8 mouse cellular contexts compared by ENCODE assay signal in the genomic region with DNA sequence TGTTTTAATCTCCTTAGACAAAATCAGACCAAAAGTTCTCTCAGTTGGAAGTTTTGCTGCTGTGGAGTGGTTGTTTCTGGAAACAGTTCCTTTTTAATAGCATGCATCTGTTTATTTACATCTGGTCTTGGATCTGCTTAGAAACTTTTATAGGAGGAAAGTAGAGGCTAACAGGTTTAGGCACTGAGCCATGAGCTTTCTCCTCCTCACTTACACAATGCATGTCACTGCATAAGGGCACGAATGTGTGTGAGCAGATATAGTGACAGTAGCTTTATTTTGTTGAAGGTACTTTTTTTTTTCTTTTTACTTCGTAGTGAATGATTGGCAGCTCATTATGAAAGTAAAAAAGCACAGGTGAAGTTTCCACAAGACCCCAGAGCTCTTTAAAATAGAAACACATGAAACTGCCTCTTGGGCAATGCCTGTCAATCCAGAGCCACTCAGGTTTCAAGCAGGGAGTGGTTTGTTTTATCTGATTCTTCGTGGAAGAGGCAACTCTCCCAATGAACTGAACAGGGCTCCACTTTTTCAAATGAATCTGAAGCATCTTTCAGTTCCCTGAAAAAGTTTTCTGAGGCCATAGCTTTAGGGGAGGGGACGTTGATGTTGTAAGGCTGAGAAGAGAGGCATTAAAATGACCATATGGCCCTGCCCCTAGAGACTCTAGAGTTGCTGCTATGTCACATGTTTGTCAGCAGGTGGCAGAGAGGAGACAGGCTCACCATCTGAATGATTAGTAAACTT.
A peak's percentile ranks its signal among the peaks of the same experiment; 100 is the strongest.
DNase-seq lines count a peak whose midpoint lies in the region; ATAC-seq and TF ChIP-seq lines count a peak whose summit lies in the region.

No protein-coding gene starts in this region.

- no peaks in the 10 kb centered on the region for H3K36me3 ChIP-seq in intestine, embryonic 16.5 days (ENCODE audit: control insufficient read depth, insufficient read depth, low read length)

- ATAC-seq in cerebellum, adult (ENCODE audit: insufficient number of reproducible peaks, low FRiP score, low TSS enrichment): peak; percentile 49; the same call in 1 of the 2 replicates
- ATAC-seq in intestine, embryonic 16.5 days: peak; percentile 76
- peak; percentile 91 for ATAC-seq in megakaryocyte progenitor cell, adult 5-6 weeks (replicated peaks; ENCODE audit: poor library complexity)

- peak; percentile 51; the same call in 1 of the 2 replicates for TF ChIP-seq CTCF in cortical plate, adult 2 months (IDR thresholded peaks at IDR 0.05; ENCODE audit: extremely low read depth, insufficient read depth, low read length)

- no peak overlapping the region for H3K4me3 ChIP-seq in cortical plate, adult 2 months (ENCODE audit: insufficient read depth, low read length)
- H3K4me3 ChIP-seq in intestine, embryonic 16.5 days (ENCODE audit: low read length): no peak overlapping the region

- no peaks in the 10 kb centered on the region for H3K27me3 ChIP-seq in intestine, embryonic 16.5 days (replicated peaks; ENCODE audit: control insufficient read depth, insufficient read depth, low read length)

- H3K4me2 ChIP-seq in intestine, embryonic 16.5 days (ENCODE audit: low read depth, low read length): no peak overlapping the region

- H3K4me1 ChIP-seq in cortical plate, adult 2 months (ENCODE audit: control insufficient read depth, insufficient read depth, low read length): no peaks in the 10 kb centered on the region
- peaks cover 9% of the 10 kb centered on the region; the same call in 1 of the 2 replicates for H3K4me1 ChIP-seq in intestine, embryonic 16.5 days (ENCODE audit: control insufficient read depth, insufficient read depth, low read length)

- no peak overlapping the region for H3K27ac ChIP-seq in cortical plate, adult 2 months (ENCODE audit: insufficient read depth, low read length)
- H3K27ac ChIP-seq in intestine, embryonic 16.5 days (ENCODE audit: low read length): peak overlapping the region; percentile 67

- intact Hi-C loops in left cerebral cortex, postnatal 14 days (cut with DNase I): no loop called here

- H3K9me3 ChIP-seq in intestine, embryonic 16.5 days (ENCODE audit: control insufficient read depth, low read length): no peaks in the 10 kb centered on the region

- no peak overlapping the region for H3K9ac ChIP-seq in intestine, embryonic 16.5 days (ENCODE audit: low read depth, low read length)

- TF ChIP-seq POLR2A in cortical plate, adult 2 months (IDR thresholded peaks at IDR 0.05; ENCODE audit: extremely low read depth, insufficient read depth, low read length): no peak

- 27% methylated on average over 4 of the region's 4 CpGs for WGBS in intestine, embryonic 16.5 days

- DNase-seq in cerebellum, postnatal 4 days (ENCODE audit: low spot score in 2 of 2): no peak
- DNase-seq in 3T3-L1 (ENCODE audit: low read depth, low spot score): peak; percentile 58
- DNase-seq in frontal cortex, postnatal 14 days (ENCODE audit: low spot score in 2 of 2): no peak
- no peak for DNase-seq in left cerebral cortex, postnatal 14 days (ENCODE audit: low spot score in 2 of 2)
